Mouse (Mus musculus) cortical plate, adult 2 months (tissue): Measurements from ENCODE around the gene Tmem52b.
"Not testable (repeated sequence)": the region's sequence is repeated elsewhere in the genome, so short reads cannot be mapped to it uniquely, and the experiment has no call there.

Experiments
- CTCF ChIP-seq: fragments of 200-500 bp; IDR thresholded peaks from 2 replicates; pipeline ENCODE4 v1.5.1; 2011; ENCODE audit warnings: mild to moderate bottlenecking, control low read depth, low read length; ENCODE audit not compliant: insufficient read depth; ENCODE audit errors: extremely low read depth
- POLR2A ChIP-seq: fragments of 200-500 bp; IDR thresholded peaks from 2 replicates; pipeline ENCODE4 v1.6.1; 2011; ENCODE audit warnings: mild to moderate bottlenecking, low read length, control low read depth; ENCODE audit not compliant: insufficient read depth; ENCODE audit errors: extremely low read depth

- TF ChIP-seq CTCF, POLR2A: not testable (repeated sequence)
Measured at GRCm38 (mm10) chr6:129499516-129499915, 12.8 kb upstream of the Tmem52b start.
